Mouse (Mus musculus) hindbrain, postnatal 0 days (tissue): ENCODE results near the gene Ush2a. TPM values are rescaled to one million over a fixed set of nuclear protein-coding genes. Genes with fewer than 3 reads are reported as not detected.

ENCODE experiments used
- ATAC-seq: fragments of 200-750 bp; cut with Nextera tagmentation; 2 replicates; pipeline ENCODE4 v1.8.0; 2017; ENCODE audit warnings: mild to moderate bottlenecking, moderate TSS enrichment, moderate library complexity
- DNase-seq: peaks from one replicate; pipeline ENCODE4 v3.0.0-alpha.2; 2015; ENCODE audit warnings: low spot score
- H3K27ac ChIP-seq: fragments of 300-500 bp; sonication (generic); 2 replicates; pipeline ENCODE4 v1.5.1; 2014; ENCODE audit warnings: mild to moderate bottlenecking
- H3K27me3 ChIP-seq: fragments of 300-500 bp; sonication (generic); 2 replicates; pipeline ENCODE4 v1.6.1; 2014; ENCODE audit warnings: low read length, mixed read lengths; ENCODE audit not compliant: insufficient read depth
- H3K36me3 ChIP-seq: fragments of 300-500 bp; sonication (generic); 2 replicates; pipeline ENCODE4 v1.6.1; 2014; ENCODE audit warnings: low read length, mixed read lengths; ENCODE audit not compliant: insufficient read depth
- H3K4me1 ChIP-seq: fragments of 300-500 bp; sonication (generic); 2 replicates; pipeline ENCODE4 v1.6.1; 2014; ENCODE audit warnings: antibody characterized with exemption, low read length, mixed read lengths; ENCODE audit not compliant: insufficient read depth
- H3K4me2 ChIP-seq: fragments of 300-500 bp; sonication (generic); 2 replicates; pipeline ENCODE4 v1.6.1; 2014; ENCODE audit warnings: low read depth, mild to moderate bottlenecking, low read length, moderate library complexity, mixed read lengths
- H3K4me3 ChIP-seq: fragments of 300-500 bp; sonication (generic); 2 replicates; pipeline ENCODE4 v1.5.1; 2014; ENCODE audit warnings: low read length
- H3K9ac ChIP-seq: fragments of 300-500 bp; sonication (generic); replicated peaks from 2 replicates; pipeline ENCODE4 v1.6.1; 2014; ENCODE audit warnings: mild to moderate bottlenecking, low read length, moderate library complexity, mixed read lengths
- H3K9me3 ChIP-seq: fragments of 300-500 bp; sonication (generic); 2 replicates; pipeline ENCODE4 v1.6.1; 2016; ENCODE audit warnings: low read length, mixed read lengths
- CTCF ChIP-seq: IDR thresholded peaks from 2 replicates; pipeline ENCODE4 v1.5.1; 2016; ENCODE audit warnings: antibody characterized with exemption, control low read depth, low read depth
- WGBS: fragments of 180-500 bp; shearing (Covaris S2); extraction: QIAGEN DNeasy Blood & Tissue Kit; methylation state at CpG from one replicate; pipeline ENCODE4 v1.1.7; 2014; 5-methylcytosine and 5-hydroxymethylcytosine counted together
- polyA plus RNA-seq: library from polyadenylated mRNA; unstranded; fragments of >200 nt; fragmentation: Nextera tagmentation; extraction: Ambion mirVana; gene quantifications from 2 replicates; pipeline ENCODE4 v1.2.1, GENCODE M21; 2015
- total RNA-seq: library from RNA; depleted of rRNA; stranded (reverse); fragments of >200 nt; gene quantifications from 2 replicates; pipeline ENCODE4 v1.2.3, GENCODE M21; 2014

The Ush2a gene
- total and polyA plus RNA-seq, 2 experiments from 2014 or later = 0.44 to 1.5 TPM

GRCm38 (mm10) chr1:188464653-188465052 is 202.8 kb downstream of the Ush2a start:
- Histone ChIP-seq H3K4me1 (no peaks in the 10 kb centered on the region), H3K36me3 (no peaks in the 10 kb centered on the region), H3K27me3 (no peaks in the 10 kb centered on the region), H3K27ac (no peak overlapping the region), H3K4me2 (no peak overlapping the region), H3K9me3 (no peaks in the 10 kb centered on the region), H3K4me3 (no peak overlapping the region), H3K9ac (no peak overlapping the region)
- no peak for TF ChIP-seq CTCF
- no peak for DNase-seq
- no peak for ATAC-seq

- 0 out of 2 replicates have a peak, but pooled peaks have one; percentile 4 for TF ChIP-seq CTCF
- 48% methylated on average over 10 of the region's 10 CpGs for WGBS
- Histone ChIP-seq H3K27ac (no peak overlapping the region), H3K4me1 (no peaks in the 10 kb centered on the region), H3K9ac (no peak overlapping the region), H3K9me3 (no peaks in the 10 kb centered on the region), H3K4me2 (peak overlapping the region; percentile 10; the same call in 1 of the 2 replicates), H3K36me3 (no peaks in the 10 kb centered on the region), H3K27me3 (no peaks in the 10 kb centered on the region), H3K4me3 (no peak overlapping the region)
- DNase-seq = peak; percentile 80
- ATAC-seq = peak; percentile 90
These were observed 206.6 kb downstream of the Ush2a start for GRCm38 (mm10) chr1:188468371-188468783.

- H3K4me3 ChIP-seq = no peak overlapping the region
- no peaks in the 10 kb centered on the region for H3K9me3 ChIP-seq
- TF ChIP-seq CTCF = no peak
- H3K36me3 ChIP-seq = no peaks in the 10 kb centered on the region
- no peak overlapping the region for H3K27ac ChIP-seq
- H3K9ac ChIP-seq = no peak overlapping the region
- H3K4me1 ChIP-seq = no peaks in the 10 kb centered on the region
- no peak for ATAC-seq
- DNase-seq = peak; percentile 9
- WGBS = 50% methylated on average over 5 of the region's 5 CpGs
- H3K27me3 ChIP-seq = no peaks in the 10 kb centered on the region
- no peak overlapping the region for H3K4me2 ChIP-seq
These were observed 243.1 kb downstream of the Ush2a start for GRCm38 (mm10) chr1:188504958-188505357.

- no peak overlapping the region for H3K27ac ChIP-seq
- no peaks in the 10 kb centered on the region for H3K36me3 ChIP-seq
- H3K9ac ChIP-seq = no peak overlapping the region
- no peaks in the 10 kb centered on the region for H3K9me3 ChIP-seq
- H3K4me2 ChIP-seq = no peak overlapping the region
- H3K4me3 ChIP-seq = no peak overlapping the region
- no peaks in the 10 kb centered on the region for H3K4me1 ChIP-seq
- ATAC-seq (no peak), DNase-seq (no peak)
- H3K27me3 ChIP-seq = no peaks in the 10 kb centered on the region
- WGBS = 90% methylated on average over 8 of the region's 8 CpGs
- TF ChIP-seq CTCF = no peak
These were observed 257.0 kb downstream of the Ush2a start for GRCm38 (mm10) chr1:188518792-188519191.

GRCm38 (mm10) chr1:188527451-188527850 is 265.6 kb downstream of the Ush2a start:
- no peak overlapping the region for H3K9ac ChIP-seq
- no peak overlapping the region for H3K27ac ChIP-seq
- H3K4me3 ChIP-seq = no peak overlapping the region
- H3K4me1 ChIP-seq = no peaks in the 10 kb centered on the region
- no peak for DNase-seq
- H3K4me2 ChIP-seq = no peak overlapping the region
- 65% methylated on average over 3 of the region's 3 CpGs for WGBS
- no peaks in the 10 kb centered on the region for H3K9me3 ChIP-seq
- no peak for ATAC-seq
- H3K36me3 ChIP-seq = no peaks in the 10 kb centered on the region
- TF ChIP-seq CTCF = no peak
- no peaks in the 10 kb centered on the region for H3K27me3 ChIP-seq

- ATAC-seq (no peak), DNase-seq (peak; percentile 11)
- Histone ChIP-seq H3K27ac (no peak overlapping the region), H3K9me3 (no peaks in the 10 kb centered on the region), H3K9ac (no peak overlapping the region), H3K4me1 (no peaks in the 10 kb centered on the region), H3K4me3 (no peak overlapping the region), H3K27me3 (no peaks in the 10 kb centered on the region), H3K4me2 (no peak overlapping the region), H3K36me3 (no peaks in the 10 kb centered on the region)
- 55% methylated on average over 6 of the region's 6 CpGs for WGBS
- TF ChIP-seq CTCF = no peak
These were observed 267.8 kb downstream of the Ush2a start for GRCm38 (mm10) chr1:188529606-188530131.

- TF ChIP-seq CTCF = no peak
- H3K4me2 ChIP-seq = no peak overlapping the region
- no peak overlapping the region for H3K27ac ChIP-seq
- H3K36me3 ChIP-seq = no peaks in the 10 kb centered on the region
- no peaks in the 10 kb centered on the region for H3K27me3 ChIP-seq
- 96% methylated on average over 1 of the region's 1 CpGs for WGBS
- no peak for ATAC-seq
- no peak overlapping the region for H3K4me3 ChIP-seq
- no peak overlapping the region for H3K9ac ChIP-seq
- no peaks in the 10 kb centered on the region for H3K9me3 ChIP-seq
- H3K4me1 ChIP-seq = no peaks in the 10 kb centered on the region
- DNase-seq = no peak
These were observed 275.2 kb downstream of the Ush2a start for GRCm38 (mm10) chr1:188537021-188537420.
